Mouse (Mus musculus) right cerebral cortex, adult 18-20 months (tissue): ENCODE data around the gene Rreb1.

Experiments used
- DNase-seq: peaks from one replicate; pipeline ENCODE4 v3.0.0; 2022; ENCODE audit warnings: mixed read lengths

Rreb1 gene

DNA sequence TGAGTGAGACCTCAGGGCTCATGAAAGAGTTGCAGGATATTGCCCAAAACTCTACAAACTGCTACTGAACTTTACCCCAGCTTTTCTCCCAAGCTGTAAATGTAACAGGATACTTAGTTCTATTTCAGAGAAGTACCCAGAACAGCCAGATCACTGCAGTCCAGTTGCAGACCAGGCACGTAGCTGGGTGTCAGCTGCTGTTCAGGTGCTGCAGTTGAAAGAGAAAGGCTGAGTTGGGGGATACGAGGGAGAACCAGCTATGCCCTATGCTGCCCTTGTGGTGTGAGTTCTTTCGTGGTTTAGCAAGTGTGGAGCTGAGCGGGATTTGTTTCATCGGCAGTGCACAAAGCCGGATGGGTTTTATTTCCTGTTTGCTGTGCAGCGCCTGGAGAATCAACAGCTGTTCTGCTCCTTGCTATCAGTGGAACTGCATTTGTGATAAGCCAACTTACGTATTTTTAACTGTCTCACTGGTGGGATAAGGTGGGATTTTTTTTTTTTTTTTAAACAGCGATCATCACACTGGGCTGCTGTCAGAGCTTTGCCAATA lies 102.5 kb downstream of the Rreb1 start:
- no peak for DNase-seq

GRCm38 (mm10) chr13:37882521-37882920 lies 104.3 kb downstream of the Rreb1 start:
- DNase-seq, result no peak

GRCm38 (mm10) chr13:37883008-37883407 lies 104.8 kb downstream of the Rreb1 start:
- no peak for DNase-seq

GRCm38 (mm10) chr13:37885392-37885791 lies 107.2 kb downstream of the Rreb1 start:
- no peak for DNase-seq

GRCm38 (mm10) chr13:37886024-37886423 lies 107.8 kb downstream of the Rreb1 start:
- DNase-seq, result no peak

GRCm38 (mm10) chr13:37894756-37895155 lies 116.6 kb downstream of the Rreb1 start:
- DNase-seq, result no peak

DNA sequence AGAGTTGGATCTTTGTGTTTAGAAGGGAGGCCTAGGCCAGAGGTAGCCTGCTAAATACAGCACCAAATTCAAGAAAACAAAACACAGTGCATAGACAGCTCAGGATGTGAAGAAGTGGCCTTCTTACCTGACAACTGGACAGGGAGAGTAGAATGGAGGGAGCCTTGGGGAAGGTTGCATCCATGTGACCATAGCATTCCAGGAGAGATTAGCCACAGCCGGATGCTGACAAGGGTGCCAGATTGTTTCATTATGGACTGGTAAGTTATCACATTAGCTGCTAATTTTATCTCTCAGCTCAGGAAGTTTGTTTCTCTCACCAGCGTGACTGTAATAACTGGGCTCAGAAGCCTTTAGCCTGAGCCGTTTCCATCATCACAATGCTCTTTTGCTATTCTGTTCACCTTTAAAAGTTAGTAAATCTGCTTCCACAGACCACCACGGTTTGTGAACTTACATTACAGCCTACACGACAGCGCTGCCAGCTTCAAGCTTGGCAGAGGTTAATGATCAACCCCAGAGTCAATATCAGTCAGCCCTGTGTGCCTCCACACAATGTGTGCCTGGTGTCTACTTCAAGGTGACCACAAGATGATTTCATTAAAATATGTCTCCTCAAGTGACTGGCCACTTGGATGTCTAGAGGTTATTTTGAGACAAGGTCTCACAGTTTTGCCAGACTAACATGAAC lies 117.5 kb downstream of the Rreb1 start:
- DNase-seq, result no peak

GRCm38 (mm10) chr13:37896423-37896822 lies 118.2 kb downstream of the Rreb1 start:
- DNase-seq, result no peak

DNA sequence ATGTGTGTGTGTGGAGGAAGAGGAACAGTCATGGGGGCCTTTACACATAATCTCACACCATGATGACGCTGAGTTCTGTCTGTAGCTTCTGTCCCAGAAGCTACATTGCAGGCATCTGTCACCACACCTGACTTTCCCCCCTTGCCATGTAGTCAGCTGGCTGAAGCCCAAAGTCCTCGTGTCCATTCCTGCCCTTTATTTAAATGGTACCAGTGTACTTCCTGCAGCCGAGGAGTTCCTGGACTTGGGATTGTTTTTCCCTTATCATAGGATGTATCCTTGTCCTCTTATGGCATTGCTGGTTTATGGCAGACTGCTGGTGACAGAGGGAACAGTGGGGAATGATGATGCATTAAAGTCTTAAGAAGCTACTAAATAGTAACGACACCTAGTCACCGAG lies 120.6 kb downstream of the Rreb1 start:
- no peak for DNase-seq

GRCm38 (mm10) chr13:37903036-37903435 lies 124.8 kb downstream of the Rreb1 start:
- no peak for DNase-seq

DNA sequence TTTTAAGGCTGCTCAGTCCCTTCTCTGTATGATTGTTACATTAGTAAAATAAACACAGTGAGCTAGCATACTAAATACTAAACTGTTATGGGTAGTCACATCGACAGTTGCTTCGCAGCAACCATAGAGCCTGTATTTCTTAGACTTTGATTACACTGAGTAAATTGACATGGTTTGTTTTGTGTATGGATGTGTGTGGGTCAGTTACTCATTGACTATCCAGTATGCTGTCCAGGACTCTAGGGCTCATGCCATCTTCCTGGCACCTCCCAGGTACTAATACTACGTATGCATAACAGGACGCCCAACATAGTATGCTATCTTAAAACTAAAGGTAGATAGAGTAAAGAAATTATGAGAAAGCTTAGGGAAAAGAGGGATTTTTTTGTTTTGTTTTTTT lies 125.3 kb downstream of the Rreb1 start:
- no peak for DNase-seq

- no peak for DNase-seq
Measured at GRCm38 (mm10) chr13:37904436-37904835, 126.2 kb downstream of the Rreb1 start.

DNA sequence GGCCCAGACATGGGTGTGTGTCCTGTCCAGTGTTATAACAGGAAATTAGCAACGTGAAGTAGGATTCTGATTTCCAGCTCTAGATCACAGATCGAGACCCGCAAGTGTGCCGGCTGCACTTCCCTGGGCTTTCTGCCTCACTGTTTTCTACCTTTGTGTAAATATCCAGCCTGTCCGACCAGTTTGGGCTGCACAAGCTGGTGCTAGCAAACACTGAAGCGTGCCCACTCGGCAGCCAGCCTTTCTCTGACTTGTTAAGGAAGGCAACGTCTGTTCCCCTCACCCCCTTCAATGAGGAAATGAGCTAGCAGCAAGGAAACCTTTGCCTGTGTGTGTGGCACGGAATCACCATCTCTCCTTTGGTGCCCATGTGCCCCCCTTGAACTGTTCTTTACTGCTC lies 129.9 kb downstream of the Rreb1 start:
- DNase-seq, result peak; percentile 21

DNA sequence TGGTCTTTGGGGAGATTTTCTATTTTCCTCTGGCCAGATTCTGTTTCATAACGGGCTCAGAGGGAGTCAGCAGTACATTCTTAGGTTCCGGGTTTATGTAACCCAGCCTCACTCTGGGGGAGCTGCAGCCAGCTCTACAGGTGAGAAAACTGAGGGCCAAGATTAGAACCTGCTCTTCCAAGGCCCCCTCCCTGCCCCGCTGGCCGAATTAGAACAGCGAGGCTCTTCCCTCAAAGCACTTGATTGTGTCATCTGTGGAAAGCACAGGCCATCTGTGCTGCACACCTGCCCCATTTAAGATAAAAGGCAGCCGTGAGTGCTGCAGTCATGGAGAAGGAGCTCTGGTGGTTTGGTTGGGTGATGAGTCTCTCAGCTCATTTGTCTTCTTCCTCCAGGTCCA lies 130.3 kb downstream of the Rreb1 start:
- DNase-seq, result peak; percentile 43

- DNase-seq, result no peak
Measured at GRCm38 (mm10) chr13:37909225-37909624, 131.0 kb downstream of the Rreb1 start.

DNA sequence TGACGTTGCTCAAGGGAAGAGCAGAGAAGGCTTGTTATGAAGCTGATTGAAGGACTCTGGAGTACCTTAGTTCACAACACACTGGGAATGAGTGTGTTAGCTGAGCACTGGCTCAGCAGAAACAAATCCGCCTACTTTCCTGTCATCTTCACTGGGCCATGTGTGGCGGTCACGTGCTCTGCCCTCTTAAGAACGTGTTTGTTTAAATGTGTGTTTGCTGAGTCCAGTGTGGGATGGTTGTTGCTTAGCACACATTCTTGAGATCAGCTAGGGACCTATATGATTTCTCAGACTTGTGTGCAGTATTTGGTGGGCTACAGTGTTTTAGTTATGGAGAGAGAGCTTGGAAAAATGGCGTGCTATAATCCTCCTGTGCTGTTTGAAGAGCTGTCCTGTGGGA lies 133.8 kb downstream of the Rreb1 start:
- DNase-seq, result no peak

DNA sequence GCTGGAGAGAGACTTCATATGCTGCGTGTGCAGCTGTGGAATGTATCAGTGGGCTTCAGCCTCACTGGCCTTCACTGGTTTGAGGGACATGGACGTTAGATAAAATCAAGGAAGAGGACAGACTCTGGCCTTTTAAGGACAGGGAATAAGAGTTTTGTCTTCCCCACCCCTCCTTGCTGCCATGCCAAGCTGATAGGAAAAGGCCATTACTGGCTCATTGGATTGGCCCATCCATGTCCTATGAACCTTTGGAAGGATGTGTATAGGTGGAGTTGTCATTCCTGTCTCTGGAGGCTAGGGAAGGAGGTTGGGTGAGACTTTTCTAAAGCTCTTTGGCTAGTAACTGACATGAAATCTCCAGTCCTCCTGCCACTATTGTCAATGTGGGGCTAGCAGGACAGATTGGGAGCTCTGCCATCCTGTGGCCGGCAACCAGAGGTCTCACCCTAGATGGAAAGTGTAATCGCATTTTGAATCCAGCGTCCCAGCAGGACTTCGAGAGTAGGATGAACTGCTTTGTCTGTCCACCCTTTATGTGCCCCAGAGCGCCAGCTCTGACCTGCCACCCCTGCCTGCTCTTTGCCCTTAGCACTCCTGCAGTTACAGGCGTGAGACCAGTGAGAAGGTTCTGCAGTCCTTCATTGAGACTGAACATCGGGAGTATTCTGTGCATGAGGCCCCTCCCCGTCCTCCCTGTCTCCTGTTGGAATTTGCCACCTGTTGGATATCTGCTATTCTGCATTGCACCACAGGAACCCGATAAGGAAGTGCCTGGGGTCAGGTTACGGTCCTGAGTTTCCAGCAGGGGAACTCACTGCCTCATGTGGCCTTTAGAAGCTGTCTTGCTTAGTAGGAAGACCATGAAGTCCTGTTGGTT lies 134.6 kb downstream of the Rreb1 start:
- no peak for DNase-seq

DNA sequence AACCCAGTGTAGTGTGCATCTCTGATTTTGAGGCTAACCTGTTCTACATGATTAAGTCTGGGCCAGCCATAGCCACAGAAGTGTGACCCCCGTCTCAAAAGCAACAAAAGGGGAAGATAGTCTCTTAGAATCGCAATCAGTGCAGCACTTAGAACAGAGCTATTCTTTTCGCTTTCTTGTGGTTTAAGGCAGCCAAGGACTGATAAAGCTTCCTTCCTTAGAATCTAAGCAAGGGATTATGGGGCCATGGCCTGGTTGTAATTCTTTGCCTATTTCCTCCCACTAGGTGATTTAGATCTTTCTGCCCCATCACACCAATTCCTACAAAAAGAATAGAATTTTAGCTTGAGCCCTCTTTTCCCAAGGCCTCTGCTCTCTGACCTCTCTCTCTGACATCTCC lies 135.8 kb downstream of the Rreb1 start:
- no peak for DNase-seq

GRCm38 (mm10) chr13:37918336-37919261 lies 140.4 kb downstream of the Rreb1 start:
- DNase-seq, result no peak

- DNase-seq, result no peak
Measured at GRCm38 (mm10) chr13:37919711-37920277, 141.6 kb downstream of the Rreb1 start.

DNA sequence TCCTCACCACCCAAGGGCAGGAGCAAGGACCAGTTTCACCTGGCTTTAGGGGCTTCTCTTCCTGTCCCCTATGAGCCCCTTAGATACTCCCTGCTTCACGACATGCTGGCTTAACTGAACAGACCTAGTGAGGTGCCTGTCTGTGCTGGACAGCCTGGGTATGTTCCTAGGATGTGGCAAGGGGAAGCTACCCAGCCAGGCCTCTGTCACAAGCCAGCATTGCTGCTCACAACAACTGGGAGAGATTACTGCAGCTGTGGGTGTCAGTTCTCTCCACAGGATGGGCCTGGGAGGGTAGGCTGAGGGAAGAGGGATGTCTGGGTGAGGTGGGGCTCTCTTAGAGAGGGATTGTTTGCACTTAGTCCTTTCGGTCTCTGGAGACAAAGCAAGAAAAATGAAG lies 142.5 kb downstream of the Rreb1 start:
- no peak for DNase-seq

GRCm38 (mm10) chr13:37923091-37923490 lies 144.9 kb downstream of the Rreb1 start:
- DNase-seq, result no peak
